Mouse (Mus musculus) adrenal gland, postnatal 14 days (tissue): Measurements from ENCODE around the gene Lancl3. TPM values are rescaled to one million over a fixed set of nuclear protein-coding genes. Genes with fewer than 3 reads are reported as not detected.
A peak's percentile ranks its signal among the peaks of the same experiment; 100 is the strongest.

Source experiments
- DNase-seq: peaks from one replicate; pipeline ENCODE4 v3.0.0; 2021; ENCODE audit warnings: mixed read lengths
- long read RNA-seq, 2 experiments: library from polyadenylated mRNA; stranded (forward); transcript quantifications; one replicate each; pipeline ENCODE4 v2.0.0; 2021
- total RNA-seq: library from RNA; stranded (reverse); gene quantifications from 2 replicates; pipeline ENCODE4 v1.2.3, GENCODE M21; 2021

Gene Lancl3
- 1.9 and 2.7 TPM in 2 replicates for total RNA-seq
- long read RNA-seq, experiment 1: 0 reads
- long read RNA-seq, experiment 2, partial matches to known transcripts: 0 of 1 reads
- long read RNA-seq, experiment 2, other reads (novel, unspliced or antisense): 0 of 1 reads

DNA sequence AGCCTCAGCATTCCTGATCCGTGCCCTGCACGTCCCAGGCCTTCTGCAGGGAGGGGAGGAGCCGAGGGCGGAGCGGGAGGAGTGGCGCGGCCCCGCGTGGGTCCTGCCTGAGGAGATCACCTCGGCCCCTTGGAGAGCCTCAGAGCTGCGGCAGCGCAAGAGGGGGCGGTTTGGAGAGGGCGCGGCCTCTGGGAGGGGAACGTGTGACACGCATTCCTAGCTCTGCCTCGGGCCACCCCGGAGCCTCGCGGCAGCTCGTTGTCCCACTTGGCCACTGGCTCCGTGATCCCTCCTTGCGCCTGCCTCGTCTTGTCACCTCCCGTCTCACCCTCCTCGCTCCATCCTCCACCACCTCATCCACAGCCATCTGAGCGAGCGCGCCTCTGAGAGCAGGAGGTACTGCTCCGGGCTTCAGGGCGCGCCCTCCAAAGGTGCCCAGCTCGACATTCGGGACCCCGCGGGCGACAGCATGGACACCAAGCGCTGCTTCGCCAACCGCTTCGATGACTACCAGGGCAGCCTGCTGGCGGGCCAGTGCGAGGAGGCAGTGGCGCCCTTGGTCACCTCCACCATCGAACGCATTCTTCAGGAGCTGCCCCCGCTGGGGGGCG lies at the start of gene Lancl3:
TSS of gene Lancl3 (plus strand) at position 142 of the 611 bp plus-strand sequence.
- DNase-seq: peak; percentile 58

GRCm38 (mm10) chrX:9179011-9179410 lies 20.7 kb upstream of the Lancl3 start:
- peak; percentile 3 for DNase-seq

- DNase-seq: no peak
Observed at GRCm38 (mm10) chrX:9181570-9181969, 18.1 kb upstream of the Lancl3 start.

DNA sequence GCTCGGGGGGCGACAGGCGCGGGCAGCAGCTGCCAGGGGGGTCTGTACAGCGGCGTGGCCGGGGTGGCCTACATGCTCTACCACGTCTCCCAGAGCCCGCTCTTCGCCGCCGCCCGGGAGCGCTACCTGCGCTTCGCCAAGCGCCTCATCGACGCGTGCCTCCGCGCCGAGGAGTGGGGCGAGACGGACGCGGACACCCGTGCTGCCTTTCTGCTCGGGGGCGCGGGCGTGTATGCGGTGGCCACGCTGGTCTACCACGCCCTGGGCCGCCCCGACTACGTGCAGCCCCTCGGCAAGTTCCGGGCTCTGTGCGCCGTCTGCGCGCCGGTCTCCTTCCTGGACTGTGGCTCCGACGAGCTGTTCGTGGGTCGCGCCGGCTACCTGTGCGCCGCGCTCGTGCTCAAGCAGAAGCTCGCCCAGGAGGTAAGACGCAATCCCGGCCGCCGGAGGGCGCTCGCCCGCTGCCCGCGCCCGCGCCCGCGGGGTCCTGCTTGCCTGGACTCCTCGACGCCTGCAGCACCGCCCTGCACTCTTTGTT lies 747 bp downstream of the Lancl3 start:
- peak; percentile 77 for DNase-seq

GRCm38 (mm10) chrX:9201954-9202353 lies 2.3 kb downstream of the Lancl3 start:
- no peak for DNase-seq

DNA sequence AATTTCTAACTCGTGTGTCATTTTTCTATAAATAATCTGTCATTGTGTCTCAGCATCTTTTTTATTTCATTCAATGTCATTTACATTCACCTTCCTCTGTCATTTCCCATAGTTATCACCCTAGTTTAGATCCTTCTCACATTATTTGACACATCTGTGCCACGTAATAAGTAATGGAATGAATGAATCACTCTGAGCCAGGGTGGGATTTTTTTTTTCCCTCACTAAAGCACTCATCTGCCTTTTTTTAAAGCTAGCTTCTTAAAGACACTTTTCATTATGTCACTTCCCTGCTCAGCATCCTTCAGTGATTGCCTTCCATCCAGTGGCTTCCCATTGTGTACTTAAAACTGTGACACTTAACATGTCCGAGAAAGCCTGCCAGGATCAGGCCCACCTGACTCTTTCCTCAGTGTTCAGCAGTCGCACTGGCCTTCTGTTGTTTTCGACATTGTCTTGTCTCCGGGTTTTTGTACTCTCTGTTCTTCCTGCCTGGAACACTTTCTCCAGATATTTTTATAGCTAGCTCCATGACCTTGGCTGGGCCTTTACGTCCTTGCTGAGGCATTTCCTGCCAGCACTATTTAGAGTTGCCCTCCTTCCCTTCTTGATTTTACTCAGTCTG lies 3.2 kb downstream of the Lancl3 start:
- peak; percentile 27 for DNase-seq

GRCm38 (mm10) chrX:9205121-9205520 lies 5.4 kb downstream of the Lancl3 start:
- no peak for DNase-seq

- DNase-seq: no peak
Observed at GRCm38 (mm10) chrX:9216244-9216643, 16.5 kb downstream of the Lancl3 start.

DNA sequence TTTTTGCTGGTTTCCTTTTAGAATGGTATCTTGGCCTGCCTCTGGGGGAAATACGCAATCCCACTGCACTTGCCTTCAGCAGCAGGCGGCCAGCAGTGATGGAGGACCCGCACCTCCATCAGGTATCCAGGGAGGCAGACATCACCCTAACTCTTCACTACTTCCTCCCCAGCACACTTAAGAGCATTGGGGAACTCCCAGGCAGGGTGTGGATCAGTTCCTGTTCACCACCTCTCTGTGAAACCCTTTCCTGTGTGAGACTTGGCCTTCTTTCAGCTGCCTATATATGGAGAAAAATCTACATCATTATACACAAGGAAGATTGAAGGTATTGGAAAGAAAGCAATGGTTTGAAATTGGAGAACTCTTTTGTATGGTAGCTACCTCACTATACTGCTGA lies 19.9 kb downstream of the Lancl3 start:
- no peak for DNase-seq

GRCm38 (mm10) chrX:9221206-9221605 lies 21.5 kb downstream of the Lancl3 start:
- peak; percentile 56 for DNase-seq

- no peak for DNase-seq
Observed at GRCm38 (mm10) chrX:9221736-9222135, 22.0 kb downstream of the Lancl3 start.

- DNase-seq: peak; percentile 19
Observed at GRCm38 (mm10) chrX:9222412-9223221, 22.9 kb downstream of the Lancl3 start.

GRCm38 (mm10) chrX:9227105-9227504 lies 27.4 kb downstream of the Lancl3 start:
- no peak for DNase-seq

- no peak for DNase-seq
Observed at GRCm38 (mm10) chrX:9240737-9241591, 41.3 kb downstream of the Lancl3 start.

DNA sequence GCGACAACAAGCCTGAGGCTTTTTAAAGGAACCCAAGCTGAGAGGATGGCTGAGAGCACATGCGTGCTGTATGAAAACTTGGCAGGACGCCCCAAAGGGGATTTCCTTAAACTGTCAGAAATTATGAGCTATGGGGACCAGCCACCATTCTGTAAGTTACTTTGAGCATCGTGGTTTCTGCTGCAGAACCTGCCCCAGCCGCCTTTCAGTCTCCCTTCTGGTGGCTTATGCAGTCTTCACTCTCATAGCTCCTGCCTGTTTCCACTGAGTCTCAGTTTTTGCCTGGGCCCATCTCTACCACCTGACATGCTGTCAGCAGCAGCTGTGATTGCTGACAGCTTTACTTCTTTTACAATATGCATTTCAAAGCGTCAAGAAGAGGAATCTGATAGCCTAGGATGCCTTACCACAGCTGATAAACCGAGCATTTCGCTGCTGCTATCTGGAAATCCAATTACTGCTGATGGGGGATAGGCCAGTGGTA lies 43.7 kb downstream of the Lancl3 start:
- DNase-seq: peak; percentile 29

DNA sequence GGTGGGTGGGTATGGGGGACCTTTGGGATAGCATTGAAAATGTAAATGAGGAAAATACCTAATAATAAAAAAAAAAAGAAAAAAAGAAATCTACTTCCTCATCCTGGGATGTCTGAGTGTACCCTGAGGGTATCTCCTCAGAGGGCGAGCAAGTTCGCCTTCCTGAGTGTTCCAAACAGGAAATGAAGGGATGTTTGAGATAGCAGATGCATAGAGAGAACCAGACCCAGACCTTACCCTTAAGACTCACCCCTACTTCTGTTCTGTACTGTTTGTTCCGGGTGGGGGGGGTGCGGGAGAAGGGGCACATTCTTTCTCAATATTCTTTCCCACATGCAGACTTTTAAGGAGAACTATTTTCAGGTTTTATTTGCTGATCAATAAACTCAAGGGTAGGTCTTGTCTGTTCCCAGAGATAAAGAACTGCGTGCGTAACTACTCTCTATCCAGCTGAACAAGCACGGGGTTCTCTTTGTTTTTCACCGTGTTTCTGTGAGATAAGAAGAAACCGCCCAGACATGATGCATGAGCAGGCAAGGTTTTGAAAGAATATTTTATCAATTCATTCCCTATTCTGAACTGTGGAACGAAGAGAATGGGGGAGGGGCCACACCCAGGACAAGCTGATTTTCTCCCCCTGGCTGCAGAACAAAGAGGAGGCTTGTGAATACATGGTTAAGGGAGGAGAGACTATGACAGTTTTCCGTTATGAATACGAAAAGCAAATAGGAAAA lies 45.1 kb downstream of the Lancl3 start:
- no peak for DNase-seq

DNA sequence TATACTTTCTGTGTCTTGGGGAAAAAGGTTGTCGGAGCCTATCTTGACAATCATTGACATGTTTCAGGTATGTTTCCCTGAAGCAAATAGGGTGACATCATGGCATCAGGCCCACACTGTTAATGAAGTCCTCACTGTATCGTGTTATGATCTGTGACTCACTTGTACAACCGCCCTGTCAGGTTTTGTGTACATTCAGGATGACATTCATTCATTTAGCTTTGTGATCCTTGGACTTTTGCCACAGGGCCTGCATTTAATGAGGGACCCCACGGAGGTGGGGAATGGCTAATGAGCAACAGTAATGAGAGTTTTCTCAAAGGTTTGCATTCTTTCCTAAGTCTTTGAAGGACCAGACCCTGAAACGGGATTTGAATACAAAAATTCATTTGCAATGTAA lies 49.2 kb downstream of the Lancl3 start:
- DNase-seq: no peak

- no peak for DNase-seq
Observed at GRCm38 (mm10) chrX:9253990-9254389, 54.3 kb downstream of the Lancl3 start.

- no peak for DNase-seq
Observed at GRCm38 (mm10) chrX:9254901-9255300, 55.2 kb downstream of the Lancl3 start.

DNA sequence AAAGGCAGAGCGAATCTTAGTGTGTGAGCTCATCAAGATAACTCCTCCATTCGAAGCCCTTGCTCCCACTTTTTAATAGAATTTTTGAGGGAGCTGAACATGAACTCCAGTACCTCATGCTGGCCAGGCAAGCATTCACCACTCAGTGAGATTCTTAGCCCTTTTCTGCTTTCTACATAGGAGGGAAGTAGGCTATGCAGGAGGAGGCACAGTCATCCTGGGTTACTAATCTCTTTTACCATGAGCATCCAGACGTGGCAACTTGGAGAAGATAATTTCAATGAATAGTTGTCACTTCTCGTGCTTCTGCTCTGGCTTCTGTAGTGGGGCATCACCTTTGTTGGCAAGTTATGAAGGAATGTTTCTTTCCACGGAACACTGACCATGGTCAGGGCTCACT lies 57.1 kb downstream of the Lancl3 start, which contains the start of gene Gm14862:
TSS of gene Gm14862 (minus strand) at position 134 of the 400 bp plus-strand sequence.
- no peak for DNase-seq

- DNase-seq: no peak
Observed at GRCm38 (mm10) chrX:9257831-9258230, 58.1 kb downstream of the Lancl3 start.
